Mouse (Mus musculus) c-Kit-positive CD71-positive TER-119-positive erythroid progenitor cells, embryonic 14.5 days (primary cell): ENCODE measurements around the gene Tekt4.
A peak's percentile ranks its signal among the peaks of the same experiment; 100 is the strongest.

ENCODE experiments used
- DNase-seq: peaks from one replicate; pipeline ENCODE4 v3.0.0-alpha.2; 2013; ENCODE audit warnings: low spot score

Gene Tekt4

DNA sequence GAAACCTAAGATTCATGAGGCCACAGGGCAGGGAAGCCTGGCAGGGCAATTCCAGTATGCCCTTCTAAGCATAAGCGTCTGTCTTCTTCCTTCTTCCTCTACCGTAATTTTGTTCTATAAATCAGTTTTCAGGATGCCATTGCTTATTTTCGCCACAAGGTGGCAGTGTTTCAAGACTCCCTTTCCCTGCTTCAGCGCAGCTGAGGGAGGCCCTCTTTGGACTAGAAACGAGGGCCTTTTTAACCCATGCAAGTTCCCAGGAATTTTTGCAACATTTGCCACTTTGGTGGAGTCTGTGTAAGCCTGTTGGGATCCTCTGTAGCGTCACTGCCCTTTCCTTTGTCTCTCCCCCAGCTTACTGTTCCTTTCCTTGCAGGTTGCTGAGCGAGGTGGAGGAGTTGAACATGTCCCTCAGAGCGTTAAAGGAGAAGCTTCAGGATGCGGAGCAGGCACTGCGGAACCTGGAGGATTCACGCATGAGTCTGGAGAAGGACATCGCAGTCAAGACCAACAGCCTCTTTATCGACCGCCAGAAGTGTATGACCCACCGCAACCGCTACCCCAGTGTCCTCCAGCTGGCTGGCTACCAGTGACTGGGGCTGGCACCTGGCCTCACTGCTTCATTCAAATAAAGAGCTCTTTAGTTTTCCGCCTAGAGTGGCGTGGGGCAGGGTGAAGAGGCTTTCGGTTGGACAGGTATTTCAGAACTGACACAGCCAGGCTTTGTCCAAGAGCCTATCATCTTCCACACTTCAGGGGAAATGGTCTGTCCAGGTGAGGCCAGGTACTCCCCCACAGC, 21.7 kb downstream of the Tekt4 start:
- peak; percentile 50 for DNase-seq

DNA sequence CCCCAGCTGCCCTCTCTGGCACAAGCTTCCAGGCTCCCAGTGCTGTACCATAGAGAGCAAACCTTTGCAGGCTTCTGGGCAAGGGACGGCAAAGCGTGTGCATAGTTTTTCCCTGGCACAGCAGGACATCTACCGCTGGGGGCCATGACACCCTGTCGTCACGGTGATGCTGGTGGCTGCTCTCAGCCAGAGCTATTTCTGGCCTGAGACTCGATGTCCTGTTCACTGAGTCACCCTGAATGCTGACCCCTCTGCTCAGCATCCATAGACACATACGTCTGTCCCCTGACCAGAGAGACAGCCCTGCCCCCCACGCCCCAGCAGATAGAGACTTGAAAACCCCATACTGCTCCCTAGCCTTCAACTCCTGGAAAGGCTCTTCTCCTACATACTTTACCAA, 25.7 kb downstream of the Tekt4 start:
- DNase-seq: no peak

DNA sequence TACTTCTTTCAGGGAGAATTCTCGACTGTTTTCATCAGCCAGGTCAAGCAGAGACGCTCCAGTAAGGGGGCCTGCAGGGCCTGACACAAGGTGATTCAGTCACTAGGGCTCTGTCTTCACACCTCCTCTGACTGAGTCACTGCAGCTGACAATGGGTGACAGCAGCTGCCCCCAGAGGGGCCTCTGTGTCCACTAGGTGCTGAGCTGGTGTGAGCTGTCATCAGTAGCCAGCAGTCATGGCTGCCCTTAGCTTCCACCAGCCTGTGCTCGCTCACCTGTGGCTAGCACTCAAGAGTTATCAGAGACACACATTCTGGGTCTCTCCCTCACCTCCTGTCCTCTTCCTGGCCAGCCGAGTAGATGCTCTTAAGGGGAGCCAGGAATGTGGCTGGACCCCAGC, 26.4 kb downstream of the Tekt4 start:
- DNase-seq: no peak

DNA sequence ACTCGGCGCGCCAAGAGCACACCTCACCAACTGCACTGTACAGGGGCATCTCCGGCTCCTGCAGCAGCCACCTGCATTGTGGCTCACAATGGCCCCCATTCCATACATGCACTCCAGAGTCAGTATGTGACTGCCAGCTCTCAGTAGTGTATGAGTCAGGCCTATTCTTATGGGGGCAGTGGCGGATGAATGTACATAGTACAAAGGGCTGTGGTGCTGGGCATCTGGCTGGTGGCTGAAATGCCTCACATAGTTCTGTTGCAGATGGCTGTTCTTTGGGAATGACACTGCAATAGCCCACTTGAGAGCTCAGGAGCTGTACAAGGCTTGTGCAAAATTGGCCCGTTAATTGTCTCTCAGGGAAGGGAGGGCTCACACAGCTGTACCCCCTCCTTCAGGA, 27.7 kb downstream of the Tekt4 start:
- DNase-seq: no peak

DNA sequence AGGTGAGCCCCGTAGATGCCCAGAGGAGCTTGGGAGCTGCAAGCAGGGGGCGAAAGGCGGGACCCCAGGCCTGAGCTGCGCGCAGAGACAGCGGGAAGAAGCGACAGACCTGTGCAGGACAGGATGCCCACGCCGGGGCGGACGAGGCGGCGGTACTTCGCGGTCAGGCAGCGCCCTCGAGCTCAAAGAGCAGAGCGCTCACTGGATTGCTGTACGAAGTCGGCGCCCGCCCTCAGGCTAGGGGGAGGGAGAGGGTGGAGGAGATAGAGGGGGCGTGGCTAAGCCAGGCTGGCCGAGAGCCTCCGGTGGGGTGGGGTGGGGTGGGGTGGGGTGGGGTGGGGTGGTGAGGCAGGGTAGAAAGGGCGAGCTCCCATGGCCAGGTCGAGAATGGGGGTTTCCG, 42.6 kb downstream of the Tekt4 start, which contains the start of gene Sstr5:
Gene Sstr5 (minus strand): TSS at position 276 of the 400 bp plus-strand sequence.
- no peak for DNase-seq

DNA sequence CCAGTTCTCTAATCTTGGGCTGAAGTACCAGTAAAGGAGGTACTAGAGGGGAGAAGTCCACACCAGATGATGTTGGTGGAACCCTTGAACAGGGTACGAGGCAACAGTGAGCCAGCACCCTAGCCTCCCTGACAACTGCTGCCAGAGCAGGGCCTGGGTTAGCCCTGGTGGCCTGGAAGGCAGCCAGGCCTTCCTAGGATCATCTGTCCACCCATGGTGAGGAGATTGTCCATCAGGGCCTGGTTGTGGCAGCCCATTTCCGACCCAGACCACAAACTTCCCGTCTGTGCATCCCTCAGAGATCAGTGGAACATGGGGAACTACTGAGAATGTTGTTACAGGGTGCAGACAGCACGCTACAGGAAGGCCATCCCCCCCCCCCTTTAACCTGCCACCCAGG, 48.2 kb downstream of the Tekt4 start:
- DNase-seq: no peak

DNA sequence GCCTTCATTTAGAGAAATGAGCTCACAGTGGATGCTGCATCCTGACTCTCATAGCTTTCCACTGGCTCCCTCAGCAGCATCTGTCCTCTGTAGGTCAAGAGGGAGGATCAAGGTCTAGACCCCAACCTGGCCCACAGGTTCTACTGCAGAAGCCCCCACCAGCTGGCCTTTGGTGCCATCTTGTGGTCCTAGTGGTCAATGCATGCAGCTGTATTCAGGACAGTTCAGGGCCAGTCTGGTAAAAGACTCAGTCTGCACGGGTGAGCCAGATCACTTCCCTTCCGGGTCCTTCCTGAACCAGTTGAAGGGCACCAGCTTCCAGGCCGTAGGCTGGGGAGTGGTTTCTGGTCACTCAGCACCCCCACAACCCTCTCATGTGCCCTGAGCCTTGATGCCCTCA, 53.4 kb downstream of the Tekt4 start:
- peak; percentile 11 for DNase-seq

DNA sequence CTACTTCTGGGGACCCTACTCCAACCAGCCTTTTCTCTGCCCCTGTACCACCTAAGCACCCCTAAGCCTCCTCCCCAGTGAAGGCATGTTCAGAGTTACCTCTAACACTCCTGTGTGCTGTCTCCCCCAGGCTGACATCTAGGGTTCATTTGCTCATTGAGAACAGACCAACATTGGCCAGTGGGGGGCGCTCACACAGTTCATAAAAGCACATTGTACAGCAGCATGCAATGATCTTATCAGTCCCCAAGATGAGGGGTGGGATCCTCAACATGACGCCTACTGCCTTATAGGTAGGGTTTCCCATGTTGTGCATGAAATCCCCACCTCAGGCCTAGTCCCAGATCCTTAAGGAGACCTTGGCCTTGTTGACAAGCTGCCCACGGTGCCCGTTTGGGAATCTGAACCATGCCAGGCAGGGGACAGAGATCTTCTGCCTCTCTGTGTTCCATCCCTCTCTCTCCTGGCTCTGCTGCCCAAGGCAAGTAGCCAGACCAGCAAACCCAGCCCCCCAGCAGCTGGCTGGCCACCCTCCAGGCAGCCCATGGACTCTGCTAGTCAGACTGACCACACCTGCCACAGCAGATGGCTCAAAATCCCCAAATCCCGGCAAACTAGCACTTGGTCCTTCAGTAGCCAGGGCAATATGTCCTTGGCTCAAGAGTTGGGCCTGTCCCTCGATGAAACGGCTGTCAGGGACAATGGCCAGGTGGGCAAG, 54.6 kb downstream of the Tekt4 start:
- DNase-seq: peak; percentile 10

DNA sequence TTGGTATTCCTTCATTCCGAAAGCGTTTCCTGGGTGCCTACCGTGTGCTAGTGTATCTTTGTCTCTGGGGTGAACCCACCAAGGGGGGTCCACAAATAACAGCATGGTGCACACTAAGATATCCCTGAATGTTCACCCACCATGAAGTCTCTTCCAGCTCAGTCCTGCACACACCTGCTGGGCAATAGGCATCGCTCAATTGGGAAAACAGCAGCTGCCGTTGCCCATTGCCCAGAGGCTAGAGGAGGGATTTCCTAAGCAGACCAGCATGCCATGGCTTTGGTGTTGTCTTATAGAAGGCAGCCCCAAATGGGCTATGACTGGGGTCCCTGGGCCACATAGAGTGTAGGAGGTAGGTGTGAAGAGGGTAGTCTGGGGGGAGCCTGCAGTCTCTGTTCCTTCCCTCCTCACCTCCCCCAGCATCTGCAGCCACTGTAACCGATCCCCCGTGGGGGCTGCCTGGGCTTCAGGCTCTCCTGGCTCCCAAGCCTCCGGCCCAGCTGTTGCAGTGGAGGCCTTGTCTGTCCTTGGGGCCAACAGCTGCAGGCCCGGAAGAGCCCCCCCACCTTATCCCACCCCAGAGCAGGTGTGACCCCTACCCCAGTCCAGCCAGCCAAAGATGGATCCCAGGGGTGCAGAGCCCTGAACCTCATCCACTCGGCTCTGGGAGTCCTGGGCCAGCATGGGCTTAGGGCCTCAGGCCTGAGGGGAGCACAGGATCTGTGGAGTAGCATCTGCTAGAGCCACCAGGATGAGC, 55.8 kb downstream of the Tekt4 start:
- DNase-seq: no peak

DNA sequence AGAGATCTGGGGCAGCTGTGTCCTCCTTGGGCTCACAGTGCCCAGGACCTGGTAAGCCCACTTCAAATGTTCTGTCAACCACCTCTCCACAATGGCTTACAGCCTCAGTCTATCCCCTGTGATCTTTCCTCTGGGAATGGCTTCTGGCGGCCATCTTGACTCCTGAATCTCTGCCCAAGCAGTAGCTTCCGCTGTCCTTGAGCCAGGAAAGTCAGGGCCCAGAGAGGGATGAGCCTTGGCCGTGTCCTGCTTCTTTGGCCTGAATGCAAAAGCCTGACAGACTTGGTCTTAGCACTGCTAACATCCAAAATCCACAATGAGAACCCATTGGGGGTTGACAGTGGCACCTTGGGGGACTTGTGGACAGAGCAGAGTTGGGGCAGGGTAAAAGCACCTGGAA, 57.5 kb downstream of the Tekt4 start:
- DNase-seq: no peak

DNA sequence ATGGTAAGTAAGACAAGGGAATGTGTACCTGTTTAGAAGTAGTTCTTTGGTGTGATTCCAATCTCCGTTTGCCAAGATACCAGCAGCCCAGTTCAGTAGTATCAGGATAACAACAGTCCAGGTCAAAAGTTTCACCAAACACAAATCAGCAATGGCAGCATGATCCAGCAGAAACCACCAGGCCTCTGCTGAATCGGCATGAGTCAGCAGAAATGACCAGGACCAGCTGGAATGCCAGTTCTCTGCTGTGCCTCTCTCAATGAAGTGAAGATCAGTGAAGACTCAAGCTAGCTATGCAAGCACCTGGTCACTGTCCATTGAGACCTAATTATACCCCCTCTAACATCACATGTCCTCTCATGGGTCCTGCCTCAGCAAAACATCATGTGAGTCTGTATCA, 59.6 kb downstream of the Tekt4 start:
- no peak for DNase-seq

DNA sequence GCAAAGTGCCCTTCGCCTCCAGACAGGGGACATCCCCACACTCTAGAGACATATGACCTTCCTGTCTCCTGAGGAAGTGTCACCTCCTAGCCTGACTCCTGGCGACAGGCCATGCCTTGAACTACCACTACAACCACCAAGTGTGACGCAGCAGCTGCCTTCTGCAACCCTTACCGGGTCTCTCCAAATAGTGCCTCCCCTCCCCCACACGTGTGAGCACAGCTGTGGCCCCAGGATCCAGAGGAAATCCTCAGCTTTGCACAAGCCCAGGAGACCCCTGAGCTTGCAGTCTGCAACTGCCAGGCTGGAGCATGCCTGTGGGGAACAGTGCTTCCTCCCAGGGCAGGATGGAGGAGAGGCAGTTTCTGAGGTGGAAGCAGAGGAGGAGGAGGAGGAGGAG, 61.9 kb downstream of the Tekt4 start:
- DNase-seq: no peak

DNA sequence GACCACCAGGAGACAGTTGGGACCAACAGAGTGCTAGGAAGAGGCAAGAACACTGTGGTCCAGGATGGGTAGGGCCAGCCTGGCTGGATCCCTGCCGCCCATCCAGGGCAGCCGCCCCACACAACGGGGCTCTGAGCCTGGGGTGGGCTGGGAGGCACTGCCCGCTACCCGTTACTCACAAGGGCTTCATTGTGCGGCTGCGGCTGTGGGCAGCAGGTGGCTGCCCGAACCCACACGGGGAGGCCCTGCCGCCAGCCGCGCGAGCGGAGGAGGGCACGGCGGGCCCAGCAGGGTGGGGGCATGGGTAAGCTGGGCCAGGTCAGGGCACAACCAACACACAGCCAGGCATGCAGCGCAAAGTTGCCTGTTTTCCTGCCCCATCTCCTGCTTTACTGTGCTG, 63.7 kb downstream of the Tekt4 start:
- DNase-seq: no peak

DNA sequence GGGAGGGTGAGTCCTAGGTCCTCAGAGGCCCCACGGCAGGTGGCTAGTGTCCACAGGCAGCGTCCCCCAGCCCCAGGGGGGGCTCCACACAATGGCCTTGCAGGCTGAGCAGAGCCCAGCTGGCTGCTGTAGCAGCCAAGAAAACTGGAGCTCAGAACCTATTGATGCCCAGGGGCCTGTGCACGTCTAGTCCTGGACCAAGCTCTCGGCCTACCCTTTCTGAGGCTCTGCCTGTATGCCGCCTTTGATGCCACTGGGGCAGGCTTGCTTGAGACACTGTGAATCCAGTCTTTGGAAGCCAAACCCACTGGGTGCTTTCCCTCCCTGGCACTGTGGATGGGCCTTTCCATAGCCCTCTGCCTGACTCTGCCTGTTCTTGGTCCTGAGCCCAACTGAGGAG, 65.1 kb downstream of the Tekt4 start:
- DNase-seq: no peak

DNA sequence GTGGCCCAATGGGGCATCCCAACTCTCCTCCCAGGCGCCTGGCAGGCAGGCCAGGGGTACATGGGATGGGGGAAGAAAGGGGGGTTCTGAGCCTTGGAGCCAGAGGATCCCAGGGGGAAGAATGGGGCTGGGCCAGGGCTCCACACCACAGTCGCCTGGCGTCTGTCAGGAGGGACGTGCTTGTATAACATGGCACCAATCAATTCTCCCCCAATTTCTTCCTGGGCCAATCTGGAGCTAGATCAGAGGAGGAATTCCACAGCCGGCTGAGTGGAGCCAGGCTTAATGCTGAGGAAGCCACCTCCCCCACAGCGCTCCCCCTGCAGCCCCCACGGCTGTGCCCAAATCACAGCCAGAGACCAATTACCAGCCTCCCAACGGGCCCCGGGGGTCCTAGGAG, 66.1 kb downstream of the Tekt4 start:
- no peak for DNase-seq

DNA sequence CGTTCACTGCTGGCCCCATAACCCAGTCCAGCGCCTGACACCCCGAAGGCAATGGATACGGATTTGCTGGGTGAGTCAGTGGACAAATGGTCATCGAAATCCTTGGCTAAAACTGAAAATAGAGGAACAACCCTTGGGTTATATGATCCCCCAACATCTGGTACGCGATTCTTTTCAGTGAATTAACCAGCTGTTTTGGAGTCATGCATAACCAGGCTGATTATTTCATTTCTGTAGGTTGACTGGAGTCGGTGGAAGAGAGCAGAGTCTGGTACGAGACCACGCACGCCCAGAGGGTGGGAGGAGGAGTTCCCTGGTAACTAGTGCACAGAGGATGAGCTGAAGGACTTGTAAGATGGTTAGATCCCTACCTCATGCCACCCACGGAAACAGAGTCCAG, 67.7 kb downstream of the Tekt4 start:
- DNase-seq: no peak
